Mouse (Mus musculus) embryonic facial prominence, embryonic 10.5 days (tissue): ENCODE data around the gene Eid3. TPM values are rescaled to one million over a fixed set of nuclear protein-coding genes. Genes with fewer than 3 reads are reported as not detected.

ENCODE experiments used
- DNase-seq: peaks from one replicate; pipeline ENCODE4 v3.0.0-alpha.2; 2017; ENCODE audit warnings: low spot score
- H3K27ac ChIP-seq: fragments of 300-500 bp; sonication (generic); replicated peaks from 2 replicates; pipeline ENCODE4 v1.5.1; 2016; ENCODE audit warnings: mild to moderate bottlenecking
- H3K27me3 ChIP-seq: fragments of 300-500 bp; sonication (generic); replicated peaks from 2 replicates; pipeline ENCODE4 v1.6.1; 2016; ENCODE audit warnings: low read depth, mild to moderate bottlenecking; ENCODE audit not compliant: poor library complexity, severe bottlenecking
- H3K36me3 ChIP-seq: fragments of 300-500 bp; sonication (generic); replicated peaks from 2 replicates; pipeline ENCODE4 v1.6.1; 2016; ENCODE audit warnings: mild to moderate bottlenecking, moderate library complexity
- H3K4me1 ChIP-seq: fragments of 300-500 bp; sonication (generic); 2 replicates; pipeline ENCODE4 v1.6.1; 2016
- H3K4me3 ChIP-seq: fragments of 300-500 bp; sonication (generic); 2 replicates; pipeline ENCODE4 v1.5.1; 2016; ENCODE audit warnings: mild to moderate bottlenecking, moderate library complexity
- H3K9me3 ChIP-seq: fragments of 300-500 bp; sonication (generic); 2 replicates; pipeline ENCODE4 v1.6.1; 2016; ENCODE audit warnings: mild to moderate bottlenecking
- WGBS: fragments of 180-500 bp; shearing (Covaris S2); methylation state at CpG from one replicate; pipeline ENCODE4 v1.1.7; 2016; 5-methylcytosine and 5-hydroxymethylcytosine counted together
- polyA plus RNA-seq: library from polyadenylated mRNA; unstranded; fragments of >200 nt; fragmentation: Nextera tagmentation; extraction: Ambion mirVana; gene quantifications from 2 replicates; pipeline ENCODE4 v1.2.1, GENCODE M21; 2016

Eid3 gene
- 0.52 and 0.57 TPM in 2 replicates for polyA plus RNA-seq

DNA sequence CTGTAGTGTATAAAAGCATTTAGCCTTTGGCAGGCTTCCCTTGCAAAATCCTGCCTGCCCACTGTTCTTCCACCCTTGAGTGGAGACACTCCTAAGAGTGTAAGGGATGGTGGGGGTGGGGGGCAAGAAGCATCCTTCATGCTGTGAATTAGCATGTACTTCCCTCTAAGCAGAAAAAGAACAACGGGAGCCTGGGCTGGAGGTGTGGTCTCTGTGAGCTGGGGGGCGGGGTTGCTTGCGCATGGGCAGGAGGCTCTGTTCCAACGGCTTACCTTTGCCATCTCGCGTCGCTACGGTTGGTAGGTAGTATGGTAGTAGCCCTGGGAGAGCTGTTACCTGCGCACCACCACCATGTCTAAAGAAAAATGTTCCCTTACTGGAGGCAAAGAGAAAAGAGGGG is at the start of gene Eid3:
Gene Eid3, plus strand, starts transcription at position 271 of the 400 bp plus-strand sequence.
- Histone ChIP-seq H3K4me1 (peaks cover 21% of the 10 kb centered on the region), H3K27ac (no peak within 1 kb of the TSS), H3K36me3 (peaks cover 92% of the 10 kb centered on the region), H3K27me3 (no peaks in the 10 kb centered on the region), H3K4me3 (no peak within 1 kb of the TSS), H3K9me3 (no peaks in the 10 kb centered on the region)
- 62% methylated on average over 9 of the region's 9 CpGs for WGBS
- DNase-seq: no peak

- no peaks in the 10 kb centered on the region for H3K36me3 ChIP-seq
- H3K9me3 ChIP-seq: no peaks in the 10 kb centered on the region
- H3K27ac ChIP-seq: no peak overlapping the region
- no peak overlapping the region for H3K4me3 ChIP-seq
- DNase-seq: no peak
- H3K4me1 ChIP-seq: peaks cover 26% of the 10 kb centered on the region
- H3K27me3 ChIP-seq: peaks cover 2% of the 10 kb centered on the region; the same call in 1 of the 2 replicates
- WGBS: 78% methylated on average over 3 of the region's 3 CpGs
These were observed 48.9 kb upstream of the Eid3 start for GRCm38 (mm10) chr10:82817514-82817913.

GRCm38 (mm10) chr10:82817936-82818335 is 48.5 kb upstream of the Eid3 start:
- H3K4me1 ChIP-seq: peaks cover 26% of the 10 kb centered on the region

GRCm38 (mm10) chr10:82818661-82819060 is 47.8 kb upstream of the Eid3 start:
- 81% methylated on average over 6 of the region's 6 CpGs for WGBS
- DNase-seq: no peak
- no peak overlapping the region for H3K4me3 ChIP-seq
- 0 out of 2 replicates have a peak overlapping the region, but pooled peaks have one; percentile 19 for H3K27ac ChIP-seq
- H3K27me3 ChIP-seq: no peaks in the 10 kb centered on the region
- H3K4me1 ChIP-seq: peaks cover 28% of the 10 kb centered on the region
- H3K36me3 ChIP-seq: no peaks in the 10 kb centered on the region
- H3K9me3 ChIP-seq: no peaks in the 10 kb centered on the region

More at GRCm38 (mm10) chr10:82817936-82818335, 48.5 kb upstream of the Eid3 start:
- H3K27ac ChIP-seq: 0 out of 2 replicates have a peak overlapping the region, but pooled peaks have one; percentile 8
- WGBS: 66% methylated on average over 9 of the region's 9 CpGs
- no peaks in the 10 kb centered on the region for H3K9me3 ChIP-seq
- no peaks in the 10 kb centered on the region for H3K27me3 ChIP-seq
- no peak overlapping the region for H3K4me3 ChIP-seq
- no peaks in the 10 kb centered on the region for H3K36me3 ChIP-seq
- DNase-seq: no peak

DNA sequence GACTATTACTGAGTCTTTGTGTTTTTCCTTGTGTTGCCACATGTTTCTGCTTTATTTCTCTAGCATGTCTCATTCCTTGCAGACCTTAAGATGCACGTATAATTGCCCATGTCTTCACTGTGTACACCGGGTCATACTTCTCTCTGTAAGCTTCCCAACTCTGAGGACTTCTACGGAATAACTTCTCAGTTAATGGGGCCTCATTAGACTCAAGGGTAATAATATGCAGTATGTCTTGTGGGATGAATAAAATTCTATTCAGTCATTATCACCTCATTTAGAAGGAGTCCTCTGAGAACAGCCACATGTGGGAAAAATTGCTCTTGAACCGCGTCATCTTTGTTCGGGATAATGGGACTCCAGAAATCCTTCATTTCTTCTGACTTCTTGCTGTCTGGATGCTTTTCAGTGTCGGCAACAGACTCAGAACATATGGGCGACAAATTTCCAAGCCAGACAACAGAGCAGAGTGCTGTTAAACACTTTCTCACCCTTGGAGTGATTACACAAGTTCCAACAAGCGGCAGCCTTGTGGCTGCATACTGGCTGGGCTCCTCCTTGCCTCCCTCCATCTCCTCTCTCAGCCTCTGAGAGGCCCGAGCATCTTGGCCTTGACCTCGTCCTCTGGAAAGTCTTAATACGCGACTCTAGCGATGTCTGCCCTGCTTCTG is 43.2 kb upstream of the Eid3 start:
- H3K27me3 ChIP-seq: no peaks in the 10 kb centered on the region
- 79% methylated on average over 14 of the region's 14 CpGs for WGBS
- peaks cover 13% of the 10 kb centered on the region; the same call in 1 of the 2 replicates for H3K4me1 ChIP-seq
- no peaks in the 10 kb centered on the region for H3K9me3 ChIP-seq
- no peak for DNase-seq
- H3K4me3 ChIP-seq: no peak overlapping the region
- no peaks in the 10 kb centered on the region for H3K36me3 ChIP-seq
- no peak overlapping the region for H3K27ac ChIP-seq

GRCm38 (mm10) chr10:82823779-82824177 is 42.6 kb upstream of the Eid3 start:
- Histone ChIP-seq H3K4me3 (no peak overlapping the region), H3K27me3 (no peaks in the 10 kb centered on the region), H3K4me1 (peaks cover 13% of the 10 kb centered on the region; the same call in 1 of the 2 replicates), H3K27ac (no peak overlapping the region), H3K9me3 (no peaks in the 10 kb centered on the region), H3K36me3 (no peaks in the 10 kb centered on the region)
- no peak for DNase-seq
- WGBS: 75% methylated on average over 5 of the region's 5 CpGs

DNA sequence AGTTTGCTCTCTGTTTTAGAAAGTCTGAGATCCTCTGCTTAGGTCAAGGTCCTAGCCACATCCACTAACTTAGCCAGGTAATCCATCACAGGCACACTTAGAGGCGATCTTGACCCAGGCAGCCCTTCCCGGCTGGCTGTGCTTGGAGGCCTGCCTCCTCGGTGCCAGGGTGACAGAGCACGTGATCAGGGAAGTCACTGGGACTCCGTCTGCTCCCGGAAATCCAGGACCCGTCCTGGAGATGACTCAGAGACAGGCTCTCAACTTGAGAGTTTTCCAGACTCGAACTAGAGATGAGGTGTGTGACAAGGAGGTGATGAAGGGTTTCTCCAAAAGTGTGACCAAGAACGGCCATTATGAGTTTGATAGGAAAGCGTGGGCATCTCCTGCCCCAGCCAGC is 41.9 kb upstream of the Eid3 start:
- Histone ChIP-seq H3K27ac (no peak overlapping the region), H3K4me3 (no peak overlapping the region), H3K27me3 (no peaks in the 10 kb centered on the region), H3K9me3 (no peaks in the 10 kb centered on the region), H3K36me3 (no peaks in the 10 kb centered on the region), H3K4me1 (peaks cover 13% of the 10 kb centered on the region; the same call in 1 of the 2 replicates)
- DNase-seq: no peak
- WGBS: 77% methylated on average over 10 of the region's 10 CpGs

DNA sequence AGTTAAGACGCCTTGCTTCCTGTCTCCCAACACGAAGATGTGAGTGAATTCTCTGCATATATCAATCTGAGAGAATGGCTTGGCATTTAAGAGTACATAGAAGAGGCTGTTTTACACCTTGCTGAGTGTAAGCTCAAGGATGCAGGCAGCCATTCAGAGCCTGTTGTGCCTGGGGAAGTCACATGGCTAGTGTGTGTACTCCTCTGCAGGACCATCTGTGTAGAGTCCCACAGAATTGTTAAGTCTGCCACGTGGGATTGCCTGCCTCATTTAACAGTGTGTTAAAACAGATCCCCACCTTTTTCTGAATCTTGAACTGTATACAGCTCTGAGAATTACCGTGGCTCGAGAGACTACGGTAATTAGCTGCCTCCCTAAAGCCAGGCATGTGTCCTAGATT is 39.9 kb upstream of the Eid3 start:
- H3K27me3 ChIP-seq: no peaks in the 10 kb centered on the region
- H3K4me3 ChIP-seq: no peak overlapping the region
- peaks cover 13% of the 10 kb centered on the region; the same call in 1 of the 2 replicates for H3K4me1 ChIP-seq
- DNase-seq: no peak
- no peaks in the 10 kb centered on the region for H3K36me3 ChIP-seq
- 62% methylated on average over 6 of the region's 6 CpGs for WGBS
- H3K27ac ChIP-seq: no peak overlapping the region
- no peaks in the 10 kb centered on the region for H3K9me3 ChIP-seq

GRCm38 (mm10) chr10:82833926-82834325 is 32.5 kb upstream of the Eid3 start, which contains the start of gene Txnrd1:
Gene Txnrd1 (plus strand): TSS chr10:82833951.
- Histone ChIP-seq H3K36me3 (no peaks in the 10 kb centered on the region), H3K4me3 (no peak within 1 kb of the TSS), H3K27me3 (no peaks in the 10 kb centered on the region), H3K9me3 (no peaks in the 10 kb centered on the region), H3K4me1 (peaks cover 15% of the 10 kb centered on the region; the same call in 1 of the 2 replicates), H3K27ac (peak within 1 kb of the TSS; percentile 24)
- DNase-seq: no peak
- 70% methylated on average over 9 of the region's 9 CpGs for WGBS

DNA sequence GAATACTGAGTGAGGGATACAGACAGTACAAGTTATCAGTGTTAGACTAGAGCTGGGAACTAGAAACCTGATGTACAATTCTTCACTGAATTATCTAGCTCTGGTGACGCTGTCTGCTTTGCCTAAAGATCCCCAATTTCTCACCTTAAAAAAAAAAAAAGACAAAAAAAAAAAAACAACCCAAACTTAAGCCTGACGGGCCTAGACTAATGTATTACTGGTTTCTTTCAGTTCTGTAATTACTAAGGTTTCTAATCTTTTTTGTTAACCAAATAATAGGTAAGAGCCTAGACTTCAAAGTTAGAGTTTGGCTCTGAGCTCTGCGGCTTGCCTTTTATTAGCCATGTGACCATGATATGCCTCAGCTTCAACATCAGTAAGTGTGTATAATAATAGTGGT is 30.5 kb upstream of the Eid3 start:
- Histone ChIP-seq H3K36me3 (no peaks in the 10 kb centered on the region), H3K4me3 (no peak overlapping the region), H3K27ac (no peak overlapping the region), H3K9me3 (no peaks in the 10 kb centered on the region), H3K27me3 (no peaks in the 10 kb centered on the region), H3K4me1 (peaks cover 15% of the 10 kb centered on the region; the same call in 1 of the 2 replicates)
- no peak for DNase-seq
- WGBS: 86% methylated on average over 3 of the region's 3 CpGs

- H3K9me3 ChIP-seq: no peaks in the 10 kb centered on the region
- H3K4me1 ChIP-seq: peaks cover 15% of the 10 kb centered on the region; the same call in 1 of the 2 replicates
- 90% methylated on average over 7 of the region's 7 CpGs for WGBS
- H3K4me3 ChIP-seq: no peak overlapping the region
- no peaks in the 10 kb centered on the region for H3K36me3 ChIP-seq
- no peak for DNase-seq
- H3K27me3 ChIP-seq: no peaks in the 10 kb centered on the region
- no peak overlapping the region for H3K27ac ChIP-seq
These were observed 28.0 kb upstream of the Eid3 start for GRCm38 (mm10) chr10:82838390-82838789.

GRCm38 (mm10) chr10:82844090-82844489 is 22.3 kb upstream of the Eid3 start:
- Histone ChIP-seq H3K9me3 (no peaks in the 10 kb centered on the region), H3K4me3 (no peak overlapping the region), H3K4me1 (0 out of 2 replicates have a peak, but pooled peaks cover 5% of the 10 kb centered on the region), H3K27ac (no peak overlapping the region; the same call in 1 of the 2 replicates), H3K27me3 (no peaks in the 10 kb centered on the region), H3K36me3 (no peaks in the 10 kb centered on the region)
- WGBS: 57% methylated on average over 6 of the region's 6 CpGs
- DNase-seq: peak; percentile 33

DNA sequence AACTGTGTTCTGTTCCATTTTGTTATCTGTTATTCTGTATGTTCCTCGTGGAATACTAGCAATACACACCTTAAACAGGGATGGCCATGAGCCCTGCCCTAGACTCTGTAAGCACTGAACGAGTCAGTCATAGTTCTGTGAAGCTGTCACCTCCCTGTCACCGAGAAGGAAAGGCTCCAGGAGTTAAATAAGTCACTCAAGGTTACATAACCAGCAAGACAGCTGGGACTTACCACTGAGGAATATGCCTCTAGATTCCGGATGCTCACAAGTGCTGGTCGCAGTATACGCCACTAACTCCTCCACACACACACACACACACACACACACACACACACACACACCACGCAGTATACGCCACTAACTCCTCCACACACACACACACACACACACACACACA is 21.7 kb upstream of the Eid3 start:
- H3K27ac ChIP-seq: no peak overlapping the region
- H3K4me3 ChIP-seq: no peak overlapping the region
- H3K4me1 ChIP-seq: 0 out of 2 replicates have a peak, but pooled peaks cover 5% of the 10 kb centered on the region
- H3K9me3 ChIP-seq: no peaks in the 10 kb centered on the region
- WGBS: 85% methylated on average over 8 of the region's 8 CpGs
- no peaks in the 10 kb centered on the region for H3K36me3 ChIP-seq
- DNase-seq: no peak
- H3K27me3 ChIP-seq: no peaks in the 10 kb centered on the region
